Mouse (Mus musculus): ENCODE measurements at regions not wholly inside any gene's neighbourhood (a gene's known extent, or its start where the extent isn't known, plus 50 kb on each side); places are given as distances from the start of the nearest gene placed in this dataset.
A peak's percentile ranks its signal among the peaks of the same experiment; 100 is the strongest.

DNA sequence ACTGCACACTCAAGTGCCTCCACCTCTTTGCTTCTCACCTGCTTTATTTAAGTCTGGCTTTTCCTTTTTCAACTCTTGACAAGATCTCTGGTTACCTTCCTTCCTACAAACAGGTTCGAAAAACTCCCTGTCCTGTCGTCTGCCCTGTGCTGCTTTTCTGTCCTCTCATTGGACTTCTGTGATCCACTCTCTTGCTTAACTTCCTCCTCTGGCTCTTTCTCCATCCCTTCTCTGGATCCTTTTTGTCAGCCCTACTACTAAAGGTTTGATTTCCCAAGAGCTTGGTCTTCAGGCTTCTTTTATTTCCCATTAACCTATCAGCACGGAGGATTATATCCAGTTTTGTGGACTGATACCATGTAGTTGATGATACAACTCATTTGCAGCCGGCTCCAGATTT is 149.8 kb downstream of the Satb1 start:
- WGBS: 90% methylated on average over 4 of the region's 4 CpGs
- no peak overlapping the region for H3K4me3 ChIP-seq (ENCODE audit: low read length)
- no peaks in the 10 kb centered on the region for H3K36me3 ChIP-seq (ENCODE audit: control insufficient read depth, insufficient read depth, low read length)
- no peaks in the 10 kb centered on the region for H3K27me3 ChIP-seq (replicated peaks; ENCODE audit: control insufficient read depth, insufficient read depth, low read length)
- no peak for ATAC-seq
- no peak overlapping the region for H3K9ac ChIP-seq (ENCODE audit: low read depth, low read length)
- H3K27ac ChIP-seq (ENCODE audit: low read depth, low read length): no peak overlapping the region
- H3K4me1 ChIP-seq (ENCODE audit: control insufficient read depth, insufficient read depth, low read depth, low read length): no peaks in the 10 kb centered on the region
- H3K4me2 ChIP-seq (ENCODE audit: low read length): no peak overlapping the region
- H3K9me3 ChIP-seq (ENCODE audit: control insufficient read depth, low read length): no peaks in the 10 kb centered on the region

DNA sequence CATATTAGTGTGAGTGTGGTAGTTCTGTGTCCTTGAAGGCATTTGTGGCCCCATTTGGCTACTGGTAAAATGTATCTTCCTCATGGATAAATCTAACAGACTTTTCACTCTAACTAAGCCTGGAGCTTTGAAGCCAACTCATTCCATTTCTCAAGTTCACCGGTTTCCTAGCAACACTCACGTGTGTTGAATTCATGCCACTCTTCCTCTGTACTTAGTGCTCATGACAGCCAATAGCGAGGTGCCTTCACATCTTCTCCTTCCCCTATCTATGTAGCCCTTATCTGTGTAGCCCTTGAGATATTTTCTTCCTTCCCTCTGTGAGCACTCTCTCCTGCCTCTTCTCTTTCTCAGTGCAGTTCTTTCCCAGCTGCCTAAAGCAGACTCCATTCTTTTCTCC is 150.7 kb downstream of the Satb1 start:
- Histone ChIP-seq H3K4me3 (ENCODE audit: low read length) (no peak overlapping the region), H3K27me3 (replicated peaks; ENCODE audit: control insufficient read depth, insufficient read depth, low read length) (no peaks in the 10 kb centered on the region), H3K4me2 (ENCODE audit: low read length) (no peak overlapping the region), H3K36me3 (ENCODE audit: control insufficient read depth, insufficient read depth, low read length) (no peaks in the 10 kb centered on the region), H3K9me3 (ENCODE audit: control insufficient read depth, low read length) (no peaks in the 10 kb centered on the region), H3K4me1 (ENCODE audit: control insufficient read depth, insufficient read depth, low read depth, low read length) (no peaks in the 10 kb centered on the region), H3K27ac (ENCODE audit: low read depth, low read length) (no peak overlapping the region), H3K9ac (ENCODE audit: low read depth, low read length) (no peak overlapping the region)
- peak; percentile 74 for ATAC-seq
- 60% methylated on average over 3 of the region's 3 CpGs for WGBS

DNA sequence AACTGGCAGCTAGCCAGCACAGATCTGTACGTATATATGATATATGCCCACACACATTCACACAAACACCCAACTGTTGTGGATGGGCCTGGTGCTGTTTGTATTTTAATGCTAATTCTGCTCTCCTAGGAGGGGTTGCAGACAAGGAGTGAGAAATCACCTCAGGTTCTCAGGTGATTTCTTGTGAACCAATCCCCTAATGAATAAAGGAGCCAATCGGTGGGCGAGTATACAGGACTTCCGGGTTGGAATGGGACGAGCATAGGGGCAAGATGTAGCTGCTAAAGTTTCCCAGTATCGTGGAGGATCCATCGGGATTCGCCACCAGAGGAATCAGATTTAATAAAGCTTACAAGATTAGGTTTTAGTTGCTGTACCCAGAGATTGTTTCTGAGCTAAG is 155.6 kb downstream of the Satb1 start:
- no peak overlapping the region for H3K27ac ChIP-seq (ENCODE audit: low read depth, low read length)
- H3K27me3 ChIP-seq (replicated peaks; ENCODE audit: control insufficient read depth, insufficient read depth, low read length): no peaks in the 10 kb centered on the region
- H3K4me3 ChIP-seq (ENCODE audit: low read length): no peak overlapping the region
- H3K36me3 ChIP-seq (ENCODE audit: control insufficient read depth, insufficient read depth, low read length): no peaks in the 10 kb centered on the region
- 92% methylated on average over 8 of the region's 8 CpGs for WGBS
- H3K9ac ChIP-seq (ENCODE audit: low read depth, low read length): no peak overlapping the region
- no peaks in the 10 kb centered on the region for H3K4me1 ChIP-seq (ENCODE audit: control insufficient read depth, insufficient read depth, low read depth, low read length)
- no peak overlapping the region for H3K4me2 ChIP-seq (ENCODE audit: low read length)
- ATAC-seq: no peak
- H3K9me3 ChIP-seq (ENCODE audit: control insufficient read depth, low read length): no peaks in the 10 kb centered on the region

DNA sequence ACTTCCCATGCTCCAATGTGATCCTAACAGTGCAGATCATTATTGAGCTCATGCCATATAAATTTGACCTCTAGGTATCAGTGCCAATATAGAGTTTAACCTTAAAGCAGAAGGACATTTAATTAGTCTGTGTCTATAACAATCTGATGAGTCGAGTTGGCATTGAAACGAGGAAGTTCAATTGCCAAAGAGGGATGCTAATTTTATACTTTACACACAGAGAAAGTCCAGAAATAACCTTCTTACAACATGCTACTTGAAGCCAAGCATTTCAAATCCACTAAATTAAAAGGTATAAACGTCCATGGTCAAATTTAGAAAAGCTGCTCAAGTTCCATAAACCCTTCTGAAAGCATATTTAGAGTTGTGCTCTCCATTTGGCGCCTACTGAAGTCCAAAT is 174.7 kb downstream of the Satb1 start:
- Histone ChIP-seq H3K27ac (ENCODE audit: low read depth, low read length) (no peak overlapping the region), H3K36me3 (ENCODE audit: control insufficient read depth, insufficient read depth, low read length) (no peaks in the 10 kb centered on the region), H3K4me1 (ENCODE audit: control insufficient read depth, insufficient read depth, low read depth, low read length) (no peaks in the 10 kb centered on the region), H3K27me3 (replicated peaks; ENCODE audit: control insufficient read depth, insufficient read depth, low read length) (no peaks in the 10 kb centered on the region), H3K9ac (ENCODE audit: low read depth, low read length) (no peak overlapping the region), H3K9me3 (ENCODE audit: control insufficient read depth, low read length) (no peaks in the 10 kb centered on the region), H3K4me3 (ENCODE audit: low read length) (no peak overlapping the region), H3K4me2 (ENCODE audit: low read length) (no peak overlapping the region)
- ATAC-seq: no peak
- WGBS: 87% methylated on average over 4 of the region's 4 CpGs

DNA sequence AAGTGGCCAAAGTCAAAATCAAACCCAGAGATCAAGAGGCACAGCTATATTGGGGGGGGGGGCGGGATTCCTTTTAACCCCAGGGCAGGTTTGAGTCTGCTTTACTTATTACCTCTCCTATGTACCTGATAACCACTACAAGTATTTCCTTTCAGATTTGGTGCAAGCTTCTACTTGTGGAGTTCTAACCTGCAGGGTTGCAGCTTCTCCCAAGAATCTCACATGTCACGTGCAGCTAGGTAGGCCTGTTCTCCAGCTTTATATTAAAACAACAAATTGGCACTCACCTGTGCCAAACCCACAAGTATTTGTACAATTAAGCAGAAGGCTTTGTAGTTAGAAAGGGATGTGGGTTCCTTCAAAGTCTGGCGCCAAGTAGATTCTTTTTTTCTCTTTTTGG is 179.2 kb downstream of the Satb1 start:
- Histone ChIP-seq H3K27me3 (replicated peaks; ENCODE audit: control insufficient read depth, insufficient read depth, low read length) (no peaks in the 10 kb centered on the region), H3K36me3 (ENCODE audit: control insufficient read depth, insufficient read depth, low read length) (no peaks in the 10 kb centered on the region), H3K9me3 (ENCODE audit: control insufficient read depth, low read length) (no peaks in the 10 kb centered on the region), H3K4me2 (ENCODE audit: low read length) (no peak overlapping the region), H3K9ac (ENCODE audit: low read depth, low read length) (no peak overlapping the region), H3K4me1 (ENCODE audit: control insufficient read depth, insufficient read depth, low read depth, low read length) (no peaks in the 10 kb centered on the region), H3K4me3 (ENCODE audit: low read length) (no peak overlapping the region), H3K27ac (ENCODE audit: low read depth, low read length) (no peak overlapping the region)
- no peak for ATAC-seq
- 94% methylated on average over 3 of the region's 3 CpGs for WGBS

DNA sequence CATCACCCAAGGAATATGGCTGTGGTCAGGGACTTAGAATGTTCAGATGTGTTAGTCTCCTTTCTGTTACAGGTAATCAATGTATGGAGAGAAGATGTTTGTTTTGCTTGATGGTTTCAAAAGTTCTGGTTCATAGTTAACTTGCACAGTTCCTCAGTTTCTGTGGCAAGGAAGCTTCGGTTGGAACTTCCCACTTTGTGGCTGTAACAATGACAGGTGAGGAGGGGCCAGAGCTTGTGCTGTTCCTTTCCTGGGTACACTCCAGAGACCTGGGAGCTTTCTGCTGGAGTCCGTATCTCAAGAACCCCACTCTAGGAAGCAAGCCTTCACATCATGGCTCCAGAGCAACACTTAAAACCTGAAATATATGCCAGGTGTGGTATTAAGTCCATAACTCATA is 181.2 kb downstream of the Satb1 start:
- 92% methylated on average over 2 of the region's 2 CpGs for WGBS
- Histone ChIP-seq H3K4me3 (ENCODE audit: low read length) (no peak overlapping the region), H3K36me3 (ENCODE audit: control insufficient read depth, insufficient read depth, low read length) (no peaks in the 10 kb centered on the region), H3K27ac (ENCODE audit: low read depth, low read length) (no peak overlapping the region), H3K4me2 (ENCODE audit: low read length) (no peak overlapping the region), H3K9ac (ENCODE audit: low read depth, low read length) (no peak overlapping the region), H3K4me1 (ENCODE audit: control insufficient read depth, insufficient read depth, low read depth, low read length) (no peaks in the 10 kb centered on the region), H3K9me3 (ENCODE audit: control insufficient read depth, low read length) (no peaks in the 10 kb centered on the region), H3K27me3 (replicated peaks; ENCODE audit: control insufficient read depth, insufficient read depth, low read length) (no peaks in the 10 kb centered on the region)
- no peak for ATAC-seq

DNA sequence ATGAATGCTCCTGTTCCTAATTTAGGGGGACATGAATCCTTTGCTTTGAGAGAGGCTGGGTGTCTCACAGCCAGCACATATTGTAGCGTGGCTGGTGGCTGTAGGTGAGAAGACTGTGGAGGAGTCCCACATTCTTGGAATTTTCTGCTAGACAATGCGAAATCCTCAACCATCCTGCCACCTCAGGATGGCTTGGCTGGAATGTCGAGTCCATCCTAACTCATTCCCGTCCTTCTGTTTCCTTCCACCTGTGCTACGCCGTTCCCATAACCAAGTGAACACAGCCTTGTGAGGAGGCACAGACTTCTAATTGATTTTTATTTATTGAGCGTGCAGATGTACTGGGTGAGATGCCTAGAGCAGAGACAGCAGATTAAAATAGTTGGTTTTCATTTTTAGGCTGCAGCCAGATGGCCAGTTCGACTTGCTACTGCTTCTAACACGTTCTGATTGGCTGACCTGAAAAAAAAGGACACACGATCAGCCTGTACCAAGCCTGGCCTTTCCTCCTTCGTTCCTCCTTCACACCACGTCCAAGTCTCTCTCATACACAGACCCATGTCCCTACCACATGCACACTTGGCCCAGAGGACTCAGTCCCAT is 183.8 kb downstream of the Satb1 start:
- no peak for ATAC-seq
- 89% methylated on average over 12 of the region's 12 CpGs for WGBS

DNA sequence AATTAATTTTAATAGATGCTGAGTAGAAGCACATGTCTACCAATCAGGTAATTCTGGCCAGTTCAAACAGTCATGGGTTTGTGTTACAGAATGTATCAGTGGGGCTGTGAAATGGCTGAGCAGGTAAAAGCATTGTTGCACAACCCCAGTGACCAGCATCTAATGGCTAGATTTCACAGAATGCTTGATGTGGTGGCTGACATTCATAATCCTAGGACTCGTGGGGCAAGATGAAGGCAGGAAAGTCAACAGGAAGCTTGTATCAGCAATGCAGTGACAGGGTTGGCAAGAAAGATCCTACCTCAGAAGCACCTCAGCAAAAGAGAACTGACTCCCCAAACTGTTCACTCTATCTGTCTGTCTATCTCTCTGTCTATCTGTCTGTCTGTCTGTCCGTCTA is 186.7 kb downstream of the Satb1 start:
- no peaks in the 10 kb centered on the region for H3K9me3 ChIP-seq (ENCODE audit: control insufficient read depth, low read length)
- H3K36me3 ChIP-seq (ENCODE audit: control insufficient read depth, insufficient read depth, low read length): no peaks in the 10 kb centered on the region
- H3K4me2 ChIP-seq (ENCODE audit: low read length): no peak overlapping the region
- no peak overlapping the region for H3K4me3 ChIP-seq (ENCODE audit: low read length)
- H3K27ac ChIP-seq (ENCODE audit: low read depth, low read length): no peak overlapping the region
- no peaks in the 10 kb centered on the region for H3K4me1 ChIP-seq (ENCODE audit: control insufficient read depth, insufficient read depth, low read depth, low read length)
- WGBS: 89% methylated on average over 2 of the region's 2 CpGs
- ATAC-seq: no peak
- no peak overlapping the region for H3K9ac ChIP-seq (ENCODE audit: low read depth, low read length)
- no peaks in the 10 kb centered on the region for H3K27me3 ChIP-seq (replicated peaks; ENCODE audit: control insufficient read depth, insufficient read depth, low read length)

More for the DNA sequence above, 183.8 kb downstream of the Satb1 start:
- no peaks in the 10 kb centered on the region for H3K36me3 ChIP-seq (ENCODE audit: control insufficient read depth, insufficient read depth, low read length)
- no peaks in the 10 kb centered on the region for H3K9me3 ChIP-seq (ENCODE audit: control insufficient read depth, low read length)
- no peak overlapping the region for H3K9ac ChIP-seq (ENCODE audit: low read depth, low read length)
- H3K4me3 ChIP-seq (ENCODE audit: low read length): no peak overlapping the region
- H3K27ac ChIP-seq (ENCODE audit: low read depth, low read length): no peak overlapping the region
- H3K4me1 ChIP-seq (ENCODE audit: control insufficient read depth, insufficient read depth, low read depth, low read length): no peaks in the 10 kb centered on the region
- no peak overlapping the region for H3K4me2 ChIP-seq (ENCODE audit: low read length)
- H3K27me3 ChIP-seq (replicated peaks; ENCODE audit: control insufficient read depth, insufficient read depth, low read length): no peaks in the 10 kb centered on the region

DNA sequence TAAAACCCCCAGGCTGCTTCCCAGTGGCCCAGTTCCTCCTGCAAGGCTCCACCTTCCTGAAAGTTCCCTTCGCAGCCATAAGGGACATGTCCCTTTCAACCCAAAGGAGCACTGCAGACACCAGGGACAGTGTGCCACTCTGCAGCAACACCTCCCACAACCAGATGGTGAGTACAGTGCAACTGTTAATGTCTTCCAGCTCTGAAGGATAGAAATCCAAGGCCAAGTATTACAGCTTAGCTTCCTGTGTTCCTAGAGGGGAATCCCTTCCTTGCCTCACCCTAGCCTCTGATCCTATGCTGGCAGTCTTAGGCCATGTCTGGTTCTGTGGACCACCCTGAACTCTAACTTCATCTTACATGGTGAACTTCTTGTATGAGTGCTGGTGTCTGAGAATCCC is 187.2 kb downstream of the Satb1 start:
- H3K36me3 ChIP-seq (ENCODE audit: control insufficient read depth, insufficient read depth, low read length): no peaks in the 10 kb centered on the region
- H3K9me3 ChIP-seq (ENCODE audit: control insufficient read depth, low read length): no peaks in the 10 kb centered on the region
- no peaks in the 10 kb centered on the region for H3K27me3 ChIP-seq (replicated peaks; ENCODE audit: control insufficient read depth, insufficient read depth, low read length)
- WGBS: 83% methylated on average over 1 of the region's 1 CpGs
- ATAC-seq: no peak
- no peaks in the 10 kb centered on the region for H3K4me1 ChIP-seq (ENCODE audit: control insufficient read depth, insufficient read depth, low read depth, low read length)
- H3K4me3 ChIP-seq (ENCODE audit: low read length): no peak overlapping the region
- no peak overlapping the region for H3K9ac ChIP-seq (ENCODE audit: low read depth, low read length)
- H3K4me2 ChIP-seq (ENCODE audit: low read length): no peak overlapping the region
- H3K27ac ChIP-seq (ENCODE audit: low read depth, low read length): no peak overlapping the region

DNA sequence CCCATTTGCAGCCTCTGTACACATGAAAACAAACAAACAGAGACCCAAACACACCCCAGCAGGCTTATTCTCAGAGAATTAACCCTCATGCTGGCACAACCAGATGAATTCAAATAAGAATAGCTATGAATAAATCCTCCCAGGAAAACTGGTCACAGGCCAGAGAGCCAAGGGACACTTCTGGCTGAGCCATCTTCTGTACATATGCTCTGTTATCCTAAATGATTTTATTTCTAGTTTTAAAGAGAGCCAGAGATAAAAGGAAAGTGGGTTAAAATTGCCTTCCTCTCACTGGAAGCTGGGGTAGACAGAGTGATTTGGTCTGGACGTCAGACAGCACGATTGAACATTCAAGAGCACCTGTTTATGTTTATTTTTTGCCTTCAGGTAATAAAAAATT is 190.4 kb downstream of the Satb1 start:
- Histone ChIP-seq H3K4me2 (ENCODE audit: low read length) (no peak overlapping the region), H3K36me3 (ENCODE audit: control insufficient read depth, insufficient read depth, low read length) (no peaks in the 10 kb centered on the region), H3K9me3 (ENCODE audit: control insufficient read depth, low read length) (no peaks in the 10 kb centered on the region), H3K27ac (ENCODE audit: low read depth, low read length) (no peak overlapping the region), H3K27me3 (replicated peaks; ENCODE audit: control insufficient read depth, insufficient read depth, low read length) (no peaks in the 10 kb centered on the region), H3K9ac (ENCODE audit: low read depth, low read length) (no peak overlapping the region), H3K4me1 (ENCODE audit: control insufficient read depth, insufficient read depth, low read depth, low read length) (no peaks in the 10 kb centered on the region), H3K4me3 (ENCODE audit: low read length) (no peak overlapping the region)
- no peak for ATAC-seq
- WGBS: 76% methylated on average over 2 of the region's 2 CpGs

All from hindbrain, embryonic 16.5 days (tissue).